Mouse (Mus musculus): Measurements from ENCODE around the gene Igdcc4. TPM values are rescaled to one million over a fixed set of nuclear protein-coding genes. Genes with fewer than 3 reads are reported as not detected.
"Not testable (repeated sequence)": the region's sequence is repeated elsewhere in the genome, so short reads cannot be mapped to it uniquely, and the experiment has no call there.

Gene Igdcc4
- total and polyA plus RNA-seq, 3 experiments, result under 0.01 to 0.14 TPM; not detected in 1

- TF ChIP-seq NELFE (IDR thresholded peaks at IDR 0.05; ENCODE audit: low read depth, low read length), result no peak
- TF ChIP-seq MAFK (IDR thresholded peaks at IDR 0.05; ENCODE audit: borderline replicate concordance, low read depth, low read length), result no peak
- peak in 1 of 2 experiments; percentile 80; a peak in 2 of 4 replicates for TF ChIP-seq EP300 (IDR thresholded peaks at IDR 0.05; ENCODE audit: low read depth in 1 of 2, low read length in 2 of 2)
- TF ChIP-seq ZNF384 (IDR thresholded peaks at IDR 0.05; ENCODE audit: low read depth, low read length), result no peak
- no peak for TF ChIP-seq MAZ (IDR thresholded peaks at IDR 0.05; ENCODE audit: low read depth, low read length)
- TF ChIP-seq MAX (IDR thresholded peaks at IDR 0.05; ENCODE audit: low read length), result 0 out of 2 replicates have a peak, but pooled peaks have one; percentile 8
- TF ChIP-seq MYB (IDR thresholded peaks at IDR 0.05; ENCODE audit: low read depth, low read length), result no peak
- TF ChIP-seq E2F4 (IDR thresholded peaks at IDR 0.05; ENCODE audit: borderline replicate concordance, low read depth, low read length), result no peak
These were observed 26.3 kb upstream of the Igdcc4 start (continued) for GRCm38 (mm10) chr9:65074855-65075493.

- peaks cover 7 to 13% of the 10 kb centered on the region in 2 experiments for H3K36me3 ChIP-seq (ENCODE audit: control insufficient read depth in 1 of 2, insufficient read depth in 2 of 2, low read length in 2 of 2)
These were observed 23.8 kb upstream of the Igdcc4 start for GRCm38 (mm10) chr9:65077536-65077935.

DNA sequence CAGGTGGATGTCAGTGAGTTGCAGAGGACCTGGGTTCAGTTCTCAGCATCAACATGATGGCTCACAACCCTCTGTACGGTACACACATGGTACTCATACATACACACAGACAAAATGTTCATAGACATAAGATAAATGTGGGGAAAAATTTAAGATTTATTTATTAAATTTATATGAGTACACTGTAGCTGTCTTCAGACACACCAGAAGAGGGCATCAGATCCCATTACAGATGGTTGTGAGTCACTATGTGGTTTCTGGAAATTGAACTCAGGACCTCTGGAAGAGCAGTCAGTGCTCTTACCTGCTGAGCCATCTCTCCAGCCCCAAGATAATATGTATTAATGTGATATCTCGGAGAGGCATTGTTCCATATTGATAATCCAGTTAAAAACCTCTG lies 21.1 kb upstream of the Igdcc4 start:
- not testable (repeated sequence) for H3K27ac ChIP-seq (ENCODE audit: control insufficient read depth, low read depth, low read length); DNase-seq (ENCODE audit: low read depth, low spot score); H3K79me2 ChIP-seq (ENCODE audit: control insufficient read depth, insufficient read depth, low read length, poor library complexity); H3K27me3 ChIP-seq (ENCODE audit: control insufficient read depth in 1 of 2, insufficient read depth in 2 of 2, low read length in 2 of 2); H3K9ac ChIP-seq (ENCODE audit: control insufficient read depth, low read depth, low read length, poor library complexity, severe bottlenecking); H3K4me3 ChIP-seq (ENCODE audit: control insufficient read depth in 1 of 2, insufficient read depth in 1 of 2, low read depth in 2 of 2, low read length in 2 of 2); H3K9me3 ChIP-seq (replicated peaks; ENCODE audit: insufficient read depth, low read length)
- peaks cover 7 to 22% of the 10 kb centered on the region in 2 experiments for H3K36me3 ChIP-seq (ENCODE audit: control insufficient read depth in 1 of 2, insufficient read depth in 2 of 2, low read length in 2 of 2)
- peaks cover 6 to 16% of the 10 kb centered on the region in 2 experiments for H3K4me1 ChIP-seq (ENCODE audit: control insufficient read depth in 1 of 2, insufficient read depth in 2 of 2, low read length in 2 of 2)

More at GRCm38 (mm10) chr9:65077536-65077935, 23.8 kb upstream of the Igdcc4 start:
- Histone ChIP-seq H3K4me3 (ENCODE audit: control insufficient read depth in 1 of 2, insufficient read depth in 1 of 2, low read depth in 2 of 2, low read length in 2 of 2) (no peak overlapping the region), H3K4me1 (ENCODE audit: control insufficient read depth in 1 of 2, insufficient read depth in 2 of 2, low read length in 2 of 2) (peaks cover 9 to 13% of the 10 kb centered on the region in 2 experiments), H3K9me3 (replicated peaks; ENCODE audit: insufficient read depth, low read length) (no peaks in the 10 kb centered on the region), H3K79me2 (ENCODE audit: control insufficient read depth, insufficient read depth, low read length, poor library complexity) (no peaks in the 10 kb centered on the region), H3K9ac (ENCODE audit: control insufficient read depth, low read depth, low read length, poor library complexity, severe bottlenecking) (no peak overlapping the region), H3K27me3 (ENCODE audit: control insufficient read depth in 1 of 2, insufficient read depth in 2 of 2, low read length in 2 of 2) (no peaks in the 10 kb centered on the region), H3K27ac (ENCODE audit: control insufficient read depth, low read depth, low read length) (no peak overlapping the region)
- TF ChIP-seq MYC (IDR thresholded peaks at IDR 0.05; ENCODE audit: low read depth, low read length) (no peak), NELFE (IDR thresholded peaks at IDR 0.05; ENCODE audit: low read depth, low read length) (no peak), POLR2A (IDR thresholded peaks at IDR 0.05; ENCODE audit: control insufficient read depth in 1 of 2, insufficient read depth in 1 of 2, low read depth in 1 of 2, low read length in 2 of 2, poor library complexity in 1 of 2) (no peak), ZC3H11A (IDR thresholded peaks at IDR 0.05; ENCODE audit: low read depth, low read length) (no peak), TBP (IDR thresholded peaks at IDR 0.05; ENCODE audit: low read depth, low read length) (no peak), ETS1 (IDR thresholded peaks at IDR 0.05; ENCODE audit: low read depth, low read length) (no peak), KAT2A (conservative IDR thresholded peaks at IDR 0.05; ENCODE audit: low read depth, low read length) (no peak), ZMIZ1 (IDR thresholded peaks at IDR 0.05; ENCODE audit: low read depth, low read length) (no peak), ZKSCAN1 (IDR thresholded peaks at IDR 0.05; ENCODE audit: low read depth, low read length) (no peak), MAZ (IDR thresholded peaks at IDR 0.05; ENCODE audit: low read depth, low read length) (no peak), GATA1 (IDR thresholded peaks at IDR 0.05; ENCODE audit: low read depth, low read length) (no peak), TAL1 (IDR thresholded peaks at IDR 0.05; ENCODE audit: low read length) (no peak), NRF1 (IDR thresholded peaks at IDR 0.05; ENCODE audit: insufficient read depth, low read depth, low read length, poor library complexity, severe bottlenecking) (no peak), UBTF (IDR thresholded peaks at IDR 0.05; ENCODE audit: borderline replicate concordance, insufficient read depth, low read depth, low read length) (no peak), HCFC1 (IDR thresholded peaks at IDR 0.05; ENCODE audit: low read depth, low read length) (no peak), MYB (IDR thresholded peaks at IDR 0.05; ENCODE audit: low read depth, low read length) (no peak), JUND (IDR thresholded peaks at IDR 0.05; ENCODE audit: low read depth, low read length) (no peak), EP300 (IDR thresholded peaks at IDR 0.05; ENCODE audit: low read depth in 1 of 2, low read length in 2 of 2) (no peak), MAFK (IDR thresholded peaks at IDR 0.05; ENCODE audit: borderline replicate concordance, low read depth, low read length) (no peak), POLR2AphosphoS2 (IDR thresholded peaks at IDR 0.05; ENCODE audit: low read length) (no peak)
- no peak for DNase-seq (ENCODE audit: low read depth, low spot score)
